Mouse (Mus musculus) ES-E14 (cell line): ENCODE measurements around the gene Gdap2.

Experiments
- CHD2 ChIP-seq: IDR thresholded peaks from 2 replicates; pipeline ENCODE4 v1.6.1; 2014; ENCODE audit warnings: mild to moderate bottlenecking, low read depth, low read length, inconsistent platforms
- HCFC1 ChIP-seq: IDR thresholded peaks from 2 replicates; pipeline ENCODE4 v1.6.1; 2012; ENCODE audit warnings: low read length, inconsistent platforms, borderline replicate concordance; ENCODE audit not compliant: insufficient read depth
- ZC3H11A ChIP-seq: IDR thresholded peaks from 2 replicates; pipeline ENCODE4 v1.6.1; 2012; ENCODE audit warnings: low read depth, mild to moderate bottlenecking, inconsistent platforms, low read length, borderline replicate concordance
- ZNF384 ChIP-seq: IDR thresholded peaks from 2 replicates; pipeline ENCODE4 v1.6.1; 2012; ENCODE audit warnings: low read depth, low read length, inconsistent platforms

DNA sequence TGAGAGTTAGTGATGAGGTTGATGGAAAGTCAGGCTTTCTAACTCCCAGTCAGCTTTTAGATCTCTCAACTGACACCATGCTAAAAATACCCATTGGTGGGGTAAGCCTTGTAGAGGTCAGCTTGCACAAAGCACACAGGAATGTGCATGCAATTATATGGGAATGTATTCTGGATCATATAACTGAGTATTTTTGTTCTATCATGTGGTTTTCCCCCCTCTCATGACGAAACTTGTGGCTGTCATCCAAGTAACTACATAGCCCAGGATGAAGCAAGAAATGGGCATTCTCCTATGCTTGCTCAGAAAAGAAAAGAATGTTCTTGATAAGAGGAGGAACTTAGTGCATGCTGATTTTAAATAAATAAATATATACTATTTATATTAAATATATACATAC, 65.3 kb downstream of the Gdap2 start:
- TF ChIP-seq ZC3H11A = no peak
- TF ChIP-seq ZNF384 = no peak
- no peak for TF ChIP-seq HCFC1
- no peak for TF ChIP-seq CHD2
